25 mouse cellular contexts compared by ENCODE assay signal in the genomic region with DNA sequence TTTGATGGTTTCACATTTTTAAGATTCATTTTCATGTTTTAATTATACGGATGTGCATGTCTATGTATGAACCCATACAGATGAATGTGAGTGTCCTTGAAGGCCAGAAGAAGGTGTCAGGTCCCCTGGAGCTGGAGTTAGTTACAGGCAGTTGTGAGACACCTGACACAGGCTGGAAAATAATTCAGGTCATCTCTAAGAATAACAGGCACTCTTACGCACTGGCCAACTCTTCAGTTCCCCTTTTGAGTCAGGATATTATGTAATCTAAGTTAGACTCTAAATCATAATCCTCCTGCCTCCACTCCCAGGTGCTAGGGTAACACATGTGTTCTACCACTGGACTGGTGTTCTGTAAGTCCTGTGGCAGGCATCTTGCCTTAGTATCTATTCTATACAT.
DNase-seq lines count a peak whose midpoint lies in the region; ATAC-seq and TF ChIP-seq lines count a peak whose summit lies in the region.
"Had no signal": no experiment of that assay in that cellular context is flagged by ENCODE, and none has a peak within 500 bp of the region (broad histone marks: within the 10 kb centered on the region; RNA-seq: fewer than 3 reads in every experiment).

No protein-coding gene starts in this region.

- TF ChIP-seq CTCF in heart, adult 2 months (IDR thresholded peaks at IDR 0.05) = no peak
- no peak for TF ChIP-seq CTCF in layer of hippocampus, adult 2 months (conservative IDR thresholded peaks at IDR 0.05)

- H3K27ac ChIP-seq in heart, adult 2 months = no peak overlapping the region
- H3K27ac ChIP-seq in hindbrain, embryonic 16.5 days (ENCODE audit: low read depth, low read length) = no peak overlapping the region
- H3K27ac ChIP-seq in layer of hippocampus, adult 2 months = no peak overlapping the region
- H3K27ac ChIP-seq: forebrain, embryonic 13.5 days; hindbrain, embryonic 15.5 days; kidney, embryonic 15.5 days; left cerebral cortex, adult 2 months; limb, embryonic 12.5 days; midbrain, embryonic 13.5 days had no signal

- H3K4me2 ChIP-seq in hindbrain, embryonic 16.5 days (ENCODE audit: low read length) = no peak overlapping the region
- H3K4me2 ChIP-seq: forebrain, embryonic 13.5 days; heart, embryonic 12.5 days; hindbrain, embryonic 15.5 days; kidney, embryonic 15.5 days; limb, embryonic 12.5 days; midbrain, embryonic 13.5 days had no signal

- intact Hi-C loops in heart, adult 2 months (cut with DNase I) = no loop called here

- no peaks in the 10 kb centered on the region for H3K79me2 ChIP-seq in heart, adult 2 months (replicated peaks; ENCODE audit: control insufficient read depth, insufficient read depth, low read length)

- H3K4me3 ChIP-seq in heart, adult 2 months = no peak overlapping the region
- H3K4me3 ChIP-seq in hindbrain, embryonic 16.5 days (ENCODE audit: low read length) = no peak overlapping the region
- H3K4me3 ChIP-seq in layer of hippocampus, adult 2 months = no peak overlapping the region
- H3K4me3 ChIP-seq: forebrain, embryonic 13.5 days; heart, embryonic 12.5 days; hindbrain, embryonic 15.5 days; kidney, embryonic 15.5 days; left cerebral cortex, adult 2 months; limb, embryonic 12.5 days; midbrain, embryonic 13.5 days had no signal

- no peak for TF ChIP-seq EP300 in heart, adult 2 months (IDR thresholded peaks at IDR 0.05; ENCODE audit: insufficient read depth, low read depth, low read length)

- 81% methylated on average over 2 of the region's 2 CpGs for WGBS in heart, adult 2 months
- WGBS in hindbrain, embryonic 16.5 days = 95% methylated on average over 2 of the region's 2 CpGs

- H3K36me3 ChIP-seq in heart, adult 2 months (ENCODE audit: control insufficient read depth, insufficient read depth, low read length) = no peaks in the 10 kb centered on the region
- H3K36me3 ChIP-seq in splenic B cell, adult 2 months (ENCODE audit: control insufficient read depth, insufficient read depth, low read length, poor library complexity, severe bottlenecking) = peaks cover 3% of the 10 kb centered on the region
- H3K36me3 ChIP-seq in hindbrain, embryonic 16.5 days (ENCODE audit: control insufficient read depth, insufficient read depth, low read length) = no peaks in the 10 kb centered on the region
- H3K36me3 ChIP-seq: heart, embryonic 12.5 days; hindbrain, embryonic 15.5 days; kidney, embryonic 15.5 days; midbrain, embryonic 13.5 days had no signal

- H3K9me3 ChIP-seq in hindbrain, embryonic 16.5 days (ENCODE audit: control insufficient read depth, low read length) = no peaks in the 10 kb centered on the region
- H3K9me3 ChIP-seq: forebrain, embryonic 13.5 days; heart, embryonic 12.5 days; hindbrain, embryonic 15.5 days; kidney, embryonic 15.5 days; limb, embryonic 12.5 days; midbrain, embryonic 13.5 days had no signal

- no peak overlapping the region for H3K9ac ChIP-seq in heart, adult 2 months (ENCODE audit: low read depth, low read length)
- no peak overlapping the region for H3K9ac ChIP-seq in hindbrain, embryonic 16.5 days (ENCODE audit: low read depth, low read length)
- H3K9ac ChIP-seq: forebrain, embryonic 13.5 days; heart, embryonic 12.5 days; hindbrain, embryonic 15.5 days; kidney, embryonic 15.5 days; limb, embryonic 12.5 days; liver, postnatal 0 days; midbrain, embryonic 13.5 days had no signal

- no peaks in the 10 kb centered on the region for H3K4me1 ChIP-seq in heart, adult 2 months (ENCODE audit: control insufficient read depth, insufficient read depth, low read length)
- H3K4me1 ChIP-seq in hindbrain, embryonic 16.5 days (ENCODE audit: control insufficient read depth, insufficient read depth, low read depth, low read length) = peaks cover 3% of the 10 kb centered on the region

- H3K27me3 ChIP-seq in heart, adult 2 months (ENCODE audit: control insufficient read depth, insufficient read depth, low read length) = no peaks in the 10 kb centered on the region
- H3K27me3 ChIP-seq in splenic B cell, adult 2 months (ENCODE audit: control insufficient read depth, insufficient read depth, low read length, poor library complexity, severe bottlenecking) = no peaks in the 10 kb centered on the region
- no peaks in the 10 kb centered on the region for H3K27me3 ChIP-seq in hindbrain, embryonic 16.5 days (replicated peaks; ENCODE audit: control insufficient read depth, insufficient read depth, low read length)
- H3K27me3 ChIP-seq: forebrain, embryonic 13.5 days; heart, embryonic 12.5 days; hindbrain, embryonic 15.5 days; kidney, embryonic 15.5 days; limb, embryonic 12.5 days; midbrain, embryonic 13.5 days had no signal

- no peak for TF ChIP-seq POLR2A in heart, adult 2 months (IDR thresholded peaks at IDR 0.05; ENCODE audit: insufficient read depth, low read depth, low read length)

- ATAC-seq in granulocyte monocyte progenitor cell, adult 5-6 weeks (replicated peaks; ENCODE audit: poor library complexity, severe bottlenecking) = peak; percentile 79
- ATAC-seq in hindbrain, embryonic 16.5 days = no peak
- ATAC-seq: forebrain, embryonic 13.5 days; liver, postnatal 0 days; midbrain, embryonic 13.5 days had no signal

- peak; percentile 60 for DNase-seq in heart, adult 11 months
- no peak for DNase-seq in heart, adult 2 months
- DNase-seq in B cell, adult 2 months = peak; percentile 38 to 49
- peak; percentile 73 for DNase-seq in splenic B cell, adult 2 months (ENCODE audit: low read depth, low spot score)
- DNase-seq in layer of hippocampus, adult 2 months (ENCODE audit: low spot score in 2 of 2) = no peak
- DNase-seq: adrenal gland, postnatal 25 days; cerebellum, adult 18-20 months; heart, adult 18-20 months; heart, postnatal 4 days; kidney, adult 18-20 months; kidney, postnatal 25 days; liver, postnatal 0 days; lung, postnatal 36 days; right cerebral cortex, adult 18-20 months; right cerebral cortex, postnatal 4 days; thymus, postnatal 4 days had no signal

Comparison
In these comparisons a context has a peak if more than half of its experiments do, and no peak if none do; other contexts are left out.
1. DNase-seq: peak in heart, adult 11 months (single experiment), B cell, adult 2 months (2 of 2) and splenic B cell, adult 2 months (single experiment); none in heart, adult 2 months (0 of 2) and layer of hippocampus, adult 2 months (0 of 2).